Mouse (Mus musculus) 3T3-L1 (cell line): ENCODE results near the gene Mtm1.
A peak's percentile ranks its signal among the peaks of the same experiment; 100 is the strongest.
"Not testable (repeated sequence)": the region's sequence is repeated elsewhere in the genome, so short reads cannot be mapped to it uniquely, and the experiment has no call there.

Source experiments
- DNase-seq: peaks from one replicate; pipeline ENCODE4 v3.0.0-alpha.2; 2015; ENCODE audit warnings: low read depth, low spot score

Gene Mtm1

GRCm38 (mm10) chrX:71285473-71285872, 74.9 kb downstream of the Mtm1 start:
- no peak for DNase-seq

GRCm38 (mm10) chrX:71287088-71287487, 76.5 kb downstream of the Mtm1 start:
- DNase-seq: no peak

GRCm38 (mm10) chrX:71294191-71294590, 83.6 kb downstream of the Mtm1 start:
- DNase-seq: no peak

GRCm38 (mm10) chrX:71296005-71296404, 85.4 kb downstream of the Mtm1 start:
- no peak for DNase-seq

DNA sequence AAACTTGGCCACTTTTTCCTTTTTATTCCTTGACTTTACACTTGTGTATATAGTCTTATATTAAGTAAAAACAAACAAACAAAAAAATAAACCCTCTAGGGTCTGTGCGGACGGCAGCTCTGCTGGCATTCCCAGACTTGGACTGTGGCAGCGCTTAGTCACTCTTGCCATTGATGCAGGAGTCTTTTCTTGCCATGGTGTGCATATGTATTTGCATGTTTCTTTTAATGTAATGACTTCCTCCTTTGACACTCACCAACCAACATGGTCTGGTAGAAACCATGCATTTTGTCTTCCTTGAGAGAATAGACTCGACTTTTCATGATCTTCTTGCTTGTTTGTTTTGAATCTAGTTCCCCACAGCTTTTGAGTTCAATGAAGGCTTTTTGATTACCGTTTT, 91.6 kb downstream of the Mtm1 start:
- no peak for DNase-seq

DNA sequence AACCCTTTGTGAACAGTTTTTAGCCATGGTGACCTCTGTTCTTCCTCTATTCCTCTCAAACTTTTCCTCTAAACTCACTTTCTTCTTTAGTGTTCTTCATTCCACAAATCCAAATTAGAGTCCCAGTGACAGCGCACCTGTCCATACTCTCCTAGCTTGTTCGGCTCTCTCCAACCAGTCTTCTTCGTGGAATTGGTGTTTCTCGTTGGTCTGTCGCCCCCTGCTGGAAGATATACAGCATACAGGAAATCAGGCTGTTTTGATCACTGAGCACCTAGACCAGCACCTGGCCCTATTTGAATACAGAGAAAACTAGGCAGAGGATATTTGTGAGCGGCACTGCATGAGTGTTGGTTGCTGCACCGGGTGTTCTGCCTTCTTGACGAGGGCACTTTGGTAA, 100.7 kb downstream of the Mtm1 start:
- peak; percentile 64 for DNase-seq

DNA sequence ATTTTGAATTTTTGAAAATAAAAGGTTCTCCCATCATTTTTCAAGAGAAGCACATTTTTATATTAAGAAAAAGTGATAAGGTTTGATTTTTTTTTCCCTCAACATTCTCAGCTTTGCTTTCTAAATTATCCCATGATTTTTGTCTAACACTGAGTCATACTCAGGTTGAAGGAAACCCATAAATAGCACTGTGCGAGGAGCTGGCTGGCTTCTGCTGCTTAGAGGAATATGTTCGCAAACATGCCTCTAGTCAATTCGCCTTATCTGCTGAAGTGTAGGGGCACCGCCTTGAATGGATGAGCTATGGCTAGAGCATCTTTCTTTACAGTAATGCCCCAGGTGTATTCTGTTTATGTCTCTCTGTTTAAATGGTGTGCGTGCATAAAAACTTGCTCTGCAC, 103.8 kb downstream of the Mtm1 start:
- no peak for DNase-seq

GRCm38 (mm10) chrX:71352033-71352432, 141.5 kb downstream of the Mtm1 start:
- DNase-seq: peak; percentile 39

DNA sequence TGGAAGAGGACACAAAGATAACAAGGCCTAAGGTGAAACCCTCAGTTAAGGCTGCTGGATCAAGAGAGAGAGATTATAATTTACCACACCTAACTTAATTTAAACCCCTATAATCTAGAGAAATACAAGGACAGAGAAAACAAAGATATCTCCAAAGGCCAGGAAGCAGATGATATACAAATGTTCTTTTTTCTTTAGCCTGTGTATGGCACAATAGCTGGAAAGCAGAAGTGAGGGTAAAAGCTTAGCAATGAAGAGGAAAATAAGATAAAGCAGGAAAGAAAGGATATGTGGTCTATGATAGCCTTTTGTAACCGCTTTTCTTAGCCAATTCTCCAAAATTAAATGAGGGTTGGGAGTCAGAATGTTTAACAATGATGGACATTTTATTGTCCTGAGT, 144.8 kb downstream of the Mtm1 start:
- DNase-seq: no peak

DNA sequence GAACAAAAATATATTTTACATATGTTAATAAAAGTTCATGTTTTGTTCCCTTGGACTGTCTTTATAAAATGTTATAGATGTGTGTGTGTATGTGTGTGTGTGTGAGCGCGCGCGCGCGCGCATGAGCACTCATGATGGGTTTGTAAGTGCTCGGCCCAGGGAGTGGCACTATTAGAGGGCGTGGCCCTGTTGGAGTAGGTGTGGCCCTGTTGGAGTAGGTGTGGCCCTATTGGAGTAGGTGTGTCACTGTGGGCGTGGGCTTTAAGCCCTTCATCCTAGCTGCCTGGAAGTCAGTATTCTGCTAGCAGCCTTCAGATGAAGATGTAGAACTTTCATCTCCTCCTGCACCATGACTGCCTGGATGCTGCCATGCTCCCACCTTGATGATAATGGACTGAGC, 151.2 kb downstream of the Mtm1 start:
- DNase-seq: not testable (repeated sequence)

DNA sequence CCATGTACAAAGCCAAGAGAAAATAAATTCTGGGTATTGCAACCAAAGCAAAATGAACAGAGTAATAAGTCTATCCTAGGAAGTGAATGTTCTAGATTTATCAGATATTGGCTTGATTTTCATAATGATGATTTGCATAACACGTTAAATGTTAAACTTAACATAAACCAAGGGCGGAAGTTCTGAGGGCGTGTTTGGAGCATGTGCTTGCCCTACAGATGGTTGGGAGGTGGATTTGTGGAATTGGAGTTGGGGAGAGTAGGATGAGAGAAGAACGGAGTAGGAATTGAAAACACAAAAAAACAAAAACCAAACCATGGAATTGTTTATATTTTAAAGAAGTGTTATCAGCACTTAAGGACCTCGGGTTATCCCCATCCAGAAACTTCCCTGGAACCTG, 153.5 kb downstream of the Mtm1 start:
- no peak for DNase-seq

DNA sequence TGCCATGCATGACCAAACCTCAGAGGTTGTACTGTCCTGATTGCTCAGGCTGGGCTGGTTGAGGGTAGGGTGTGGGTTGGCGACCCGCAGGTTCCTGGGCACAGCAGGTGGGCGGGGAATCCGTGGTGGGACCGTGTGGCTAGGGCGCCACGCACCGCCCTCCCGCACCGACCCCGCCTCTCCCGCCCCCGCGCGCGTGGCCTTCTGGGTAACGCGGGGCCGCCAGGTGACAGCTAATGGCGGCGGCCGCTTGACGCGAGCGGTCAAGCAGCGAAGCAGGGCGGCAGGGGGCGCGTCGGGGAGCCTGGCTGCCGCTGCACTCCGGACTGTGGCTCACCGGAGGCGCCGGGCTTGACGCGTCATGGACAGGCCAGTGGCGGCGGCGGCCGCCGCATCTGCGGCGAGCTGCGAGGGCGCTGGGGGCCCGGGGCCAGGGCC, 154.0 kb downstream of the Mtm1 start, which contains the start of gene Mtmr1:
Gene Mtmr1 (plus strand): TSS at position 207 of the 438 bp plus-strand sequence.
- peak; percentile 68 for DNase-seq

- DNase-seq: peak; percentile 32
Observed at GRCm38 (mm10) chrX:71365011-71365410, 154.4 kb downstream of the Mtm1 start.
